In the genomic region with DNA sequence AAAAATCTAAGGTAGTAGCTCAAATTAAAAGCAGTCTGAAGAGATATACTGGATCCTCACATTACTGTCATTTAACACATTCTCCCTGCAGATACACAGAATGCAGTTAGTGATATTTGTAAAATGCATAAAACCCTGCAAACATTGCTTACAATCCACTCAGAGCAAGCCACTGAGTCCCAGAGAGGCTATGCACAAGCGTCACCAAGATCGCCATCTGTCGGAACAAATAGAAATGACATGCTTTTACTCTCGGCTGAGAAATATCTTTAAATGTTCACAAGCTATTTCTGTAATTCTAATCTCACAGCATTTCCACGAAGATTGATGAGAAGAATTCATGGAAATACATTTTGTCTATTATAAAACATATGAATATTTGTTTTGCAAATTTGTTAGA, we compare ENCODE assay signal across 10 mouse cellular contexts.
A peak's percentile ranks its signal among the peaks of the same experiment; 100 is the strongest.
DNase-seq lines count a peak whose midpoint lies in the region; ATAC-seq lines count a peak whose summit lies in the region.
"Had no signal": no experiment of that assay in that cellular context is flagged by ENCODE, and none has a peak within 500 bp of the region (broad histone marks: within the 10 kb centered on the region; RNA-seq: fewer than 3 reads in every experiment).

No protein-coding gene starts in this region.

- no peak overlapping the region for H3K4me2 ChIP-seq in kidney, embryonic 14.5 days (replicated peaks; ENCODE audit: low read depth, low read length)

- H3K27me3 ChIP-seq in kidney, embryonic 14.5 days (ENCODE audit: control insufficient read depth, insufficient read depth, low read length) = no peaks in the 10 kb centered on the region

- 39% methylated on average over 5 of the region's 5 CpGs for WGBS in kidney, embryonic 14.5 days

- peak; percentile 0 for DNase-seq in kidney, adult 9 months
- peak; percentile 31 to 34 for DNase-seq in right cerebral cortex, postnatal 10 days (ENCODE audit: low spot score in 2 of 2)
- DNase-seq in right cerebral cortex, postnatal 36 days (ENCODE audit: low spot score in 2 of 2) = no peak
- DNase-seq in c-Kit-positive CD71-negative TER-119-negative erythroid progenitor cells, embryonic 14.5 days (ENCODE audit: low read depth) = peak; percentile 2
- DNase-seq in retina, postnatal 1 day = peak; percentile 43
- DNase-seq in spleen, postnatal 10 days (ENCODE audit: low spot score in 2 of 2) = no peak
- DNase-seq: kidney, postnatal 4 days; thymus, postnatal 4 days had no signal

- H3K4me3 ChIP-seq in kidney, embryonic 14.5 days (ENCODE audit: low read length) = no peak overlapping the region

- H3K9ac ChIP-seq in kidney, embryonic 14.5 days (ENCODE audit: low read depth, low read length) = no peak overlapping the region

- H3K9me3 ChIP-seq in kidney, embryonic 14.5 days (ENCODE audit: control insufficient read depth, low read length) = no peaks in the 10 kb centered on the region

- H3K4me1 ChIP-seq in kidney, embryonic 14.5 days (ENCODE audit: control insufficient read depth, insufficient read depth, low read length) = no peaks in the 10 kb centered on the region

- ATAC-seq in kidney, embryonic 14.5 days (ENCODE audit: low FRiP score, low TSS enrichment) = no peak

- H3K36me3 ChIP-seq in kidney, embryonic 14.5 days (ENCODE audit: control insufficient read depth, insufficient read depth, low read length) = no peaks in the 10 kb centered on the region

- no peak overlapping the region for H3K27ac ChIP-seq in kidney, embryonic 14.5 days (ENCODE audit: low read depth, low read length)
- H3K27ac ChIP-seq: macrophage had no signal

Comparison
In these comparisons a context has a peak if more than half of its experiments do, and no peak if none do; other contexts are left out.
1. DNase-seq: peak in kidney, adult 9 months (single experiment), right cerebral cortex, postnatal 10 days (2 of 2), c-Kit-positive CD71-negative TER-119-negative erythroid progenitor cells, embryonic 14.5 days (single experiment) and retina, postnatal 1 day (single experiment); none in right cerebral cortex, postnatal 36 days (0 of 2) and spleen, postnatal 10 days (0 of 2).